Mouse (Mus musculus): ENCODE results near the gene Clcnka. TPM values are rescaled to one million over a fixed set of nuclear protein-coding genes. Genes with fewer than 3 reads are reported as not detected.

The Clcnka gene
- total RNA-seq, 2 experiments from 2014 or later = 1.2 to 1.8 TPM

- DNase-seq = no peak
- intact Hi-C loops (cut with DNase I; ENCODE audit: low total_unique reads) = loop anchor here (5.0 kb wide), 1 partner anchor 188 kb away; no protein-coding TSS in a partner anchor
Observed at GRCm38 (mm10) chr4:141389366-141390150, 9.0 kb downstream of the Clcnka start.

GRCm38 (mm10) chr4:141387933-141388332 lies 10.6 kb downstream of the Clcnka start:
- DNase-seq = no peak
- intact Hi-C loops (cut with DNase I; ENCODE audit: low total_unique reads) = loop anchor here (5.0 kb wide), 1 partner anchor 189 kb away; no protein-coding TSS in a partner anchor

- intact Hi-C loops (cut with DNase I; ENCODE audit: low total_unique reads) = loop anchor here (5.0 kb wide), 1 partner anchor 190 kb away; no protein-coding TSS in a partner anchor
- DNase-seq = peak; percentile 67
Observed at GRCm38 (mm10) chr4:141387093-141387784, 11.3 kb downstream of the Clcnka start.

DNA sequence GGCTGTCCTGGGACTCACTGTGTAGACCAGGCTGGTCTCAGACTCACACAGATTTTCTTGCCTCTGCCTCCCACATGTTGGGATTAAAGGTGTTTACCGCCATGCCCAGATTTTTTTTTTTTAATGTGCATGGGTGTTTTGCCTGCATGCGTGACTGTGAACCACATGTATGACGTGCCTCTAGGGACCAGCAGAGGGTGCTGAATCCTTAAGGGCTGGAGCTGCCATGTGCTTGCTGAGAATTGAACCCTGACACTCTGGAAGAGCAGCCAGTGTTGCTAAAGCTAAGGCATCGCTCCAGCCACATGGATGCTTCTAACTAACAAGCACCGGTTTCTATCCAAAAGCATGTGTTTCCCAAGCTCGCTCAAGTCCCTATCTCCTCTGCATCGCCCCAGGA lies 12.4 kb downstream of the Clcnka start:
- no peak for DNase-seq
- intact Hi-C loops (cut with DNase I; ENCODE audit: low total_unique reads) = loop anchor here (5.0 kb wide), 1 partner anchor 191 kb away; no protein-coding TSS in a partner anchor

DNA sequence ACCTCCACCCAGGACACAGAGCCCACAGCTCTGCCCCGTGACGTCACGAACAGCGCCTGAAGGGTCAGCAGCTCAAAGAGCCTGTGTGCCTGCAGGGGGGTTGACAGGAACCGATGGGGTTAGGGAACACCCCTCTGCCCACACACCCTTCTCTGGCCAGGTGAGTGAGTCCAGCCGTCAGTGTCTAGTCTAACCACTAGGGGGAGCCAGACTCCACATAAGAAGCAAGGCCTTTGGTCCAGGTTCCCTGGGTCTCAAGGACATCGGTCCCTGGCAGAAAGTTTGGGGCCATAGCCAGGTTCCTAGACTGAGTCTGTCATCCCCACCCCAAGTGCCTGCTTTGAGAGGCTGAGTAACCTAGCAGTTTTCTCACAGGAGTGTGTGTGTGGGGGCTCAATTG lies 13.2 kb downstream of the Clcnka start:
- DNase-seq = no peak

GRCm38 (mm10) chr4:141382406-141382805 lies 16.1 kb downstream of the Clcnka start:
- intact Hi-C loops (cut with DNase I; ENCODE audit: low total_unique reads) = no loop called here
- no peak for DNase-seq

More for the DNA sequence above, 13.2 kb downstream of the Clcnka start:
- intact Hi-C loops (cut with DNase I; ENCODE audit: low total_unique reads) = loop anchor here (5.0 kb wide), 1 partner anchor 192 kb away; no protein-coding TSS in a partner anchor

DNA sequence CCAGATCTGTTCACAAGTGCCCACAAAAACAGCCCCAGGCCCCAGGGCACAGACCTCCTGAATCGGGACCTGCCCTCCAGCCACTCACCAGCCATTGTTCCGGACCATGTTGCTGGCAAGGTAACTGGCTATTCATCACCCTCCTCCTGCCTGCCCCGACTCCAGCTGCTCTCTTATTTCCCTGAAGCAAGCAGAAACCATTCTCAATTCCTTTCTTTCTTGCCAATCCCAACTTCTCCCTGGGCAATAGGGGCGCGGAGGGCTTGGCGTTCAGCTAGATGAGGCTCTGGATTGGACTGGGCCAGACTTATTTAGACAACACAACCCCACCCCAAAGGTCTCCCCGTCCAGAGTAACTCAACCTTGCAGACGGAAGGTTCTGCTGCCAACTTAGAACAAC lies 18.9 kb downstream of the Clcnka start:
- intact Hi-C loops (cut with DNase I; ENCODE audit: low total_unique reads) = no loop called here
- no peak for DNase-seq

- intact Hi-C loops (cut with DNase I; ENCODE audit: low total_unique reads) = no loop called here
- no peak for DNase-seq
Observed at GRCm38 (mm10) chr4:141372426-141372825, 26.1 kb downstream of the Clcnka start.

- no peak for DNase-seq
- intact Hi-C loops (cut with DNase I; ENCODE audit: low total_unique reads) = loop anchor here (10.0 kb wide), 1 partner anchor 163 kb away; no protein-coding TSS in a partner anchor
Observed at GRCm38 (mm10) chr4:141367997-141368791, 30.3 kb downstream of the Clcnka start, which contains the start of gene Fam131c. Fam131c (plus strand) TSS chr4:141368220.

DNA sequence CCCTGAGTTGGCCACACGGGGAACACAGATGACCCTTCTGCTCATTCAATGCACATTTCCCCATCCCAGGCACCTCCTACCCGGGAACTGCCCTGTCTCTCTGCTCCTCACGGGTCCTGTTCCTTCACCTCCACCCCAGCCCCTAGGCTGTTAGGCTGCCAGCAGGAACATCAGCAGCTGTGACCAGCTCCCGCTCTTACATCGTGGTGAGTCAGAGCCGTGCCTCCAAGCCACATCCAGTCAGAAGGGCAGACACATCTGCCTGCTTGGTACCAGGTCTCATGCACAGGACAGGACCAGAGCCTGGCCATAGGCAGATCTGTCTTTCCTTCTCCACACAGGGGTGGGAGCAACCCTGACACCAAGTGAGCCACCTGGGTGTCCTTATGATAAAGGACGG lies 32.6 kb downstream of the Clcnka start:
- intact Hi-C loops (cut with DNase I; ENCODE audit: low total_unique reads) = loop anchor here (2.0 to 10.0 kb wide), 2 partner anchors 93 to 161 kb away; no protein-coding TSS in a partner anchor

DNA sequence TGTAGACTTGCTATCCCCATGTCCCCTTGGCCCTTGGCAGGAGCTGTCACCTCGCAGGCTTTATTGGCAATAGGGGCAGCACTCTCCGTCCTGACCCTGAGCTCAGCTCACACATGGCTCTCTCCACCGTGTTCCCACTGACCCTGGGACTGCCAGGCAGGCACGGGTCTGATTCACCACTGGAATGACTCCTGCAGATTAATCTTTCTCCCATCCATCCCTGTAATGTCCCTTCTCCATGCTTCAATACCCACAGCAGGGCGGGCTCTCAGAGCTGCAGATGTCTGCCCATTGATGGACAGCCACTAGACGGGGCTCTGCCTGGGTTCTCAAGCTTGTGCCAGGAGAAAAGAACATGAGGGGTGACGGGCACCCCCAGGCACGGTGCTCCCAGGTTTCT lies 33.4 kb downstream of the Clcnka start:
- DNase-seq = no peak
- intact Hi-C loops (cut with DNase I; ENCODE audit: low total_unique reads) = loop anchor here (2.0 to 10.0 kb wide), 2 partner anchors 92 to 160 kb away; no protein-coding TSS in a partner anchor

More for the DNA sequence above, 32.6 kb downstream of the Clcnka start:
- DNase-seq = no peak

DNA sequence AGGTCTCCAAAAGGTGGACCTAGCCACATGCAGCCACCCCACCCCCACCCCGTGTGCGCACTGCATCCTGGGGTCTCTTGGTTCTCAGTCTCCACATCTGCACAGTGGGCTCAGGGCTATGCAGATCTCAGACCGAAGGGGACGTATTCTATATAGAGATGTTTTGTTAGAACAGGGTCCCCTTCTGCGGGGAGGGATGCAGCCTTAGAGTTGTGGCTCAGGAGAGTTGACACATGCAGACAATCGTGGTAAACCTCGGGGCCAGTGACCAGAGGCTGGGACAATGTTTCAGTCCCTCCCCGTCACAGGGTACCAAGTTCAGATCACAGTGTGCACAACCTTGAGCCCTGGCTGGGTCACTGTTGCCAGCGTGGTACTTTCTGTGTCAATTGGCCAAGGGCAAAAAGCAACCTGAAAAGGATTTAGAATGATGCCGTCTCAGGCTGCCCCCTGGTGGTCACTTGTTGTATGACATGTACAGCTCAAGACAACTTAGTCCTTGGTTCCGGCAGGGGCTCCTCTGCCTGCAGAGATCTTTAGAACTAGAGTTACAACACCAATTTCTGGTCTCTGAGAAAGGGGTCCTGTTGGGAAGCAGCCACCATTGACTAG lies 35.5 kb downstream of the Clcnka start:
- intact Hi-C loops (cut with DNase I; ENCODE audit: low total_unique reads) = loop anchor here (10.0 kb wide), 1 partner anchor 158 kb away; no protein-coding TSS in a partner anchor

DNA sequence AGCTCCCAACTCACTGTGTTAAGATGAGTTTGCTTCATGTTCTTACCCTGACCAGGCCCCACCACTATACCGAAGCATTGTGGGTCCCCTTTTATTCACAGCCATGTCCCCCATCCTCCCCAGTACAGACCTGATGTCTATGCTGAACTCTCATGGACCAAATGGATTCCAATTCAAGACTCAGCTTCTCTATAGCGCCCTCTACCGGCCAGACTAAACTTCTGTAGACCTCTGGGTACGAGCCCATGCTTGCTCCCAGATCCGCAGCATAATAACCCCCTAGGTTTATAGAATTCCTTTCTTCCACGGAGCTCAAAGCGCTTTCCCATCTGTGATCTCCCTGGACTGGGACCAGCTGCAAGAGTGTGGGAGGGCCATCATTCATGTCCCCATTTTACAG lies 37.7 kb downstream of the Clcnka start:
- intact Hi-C loops (cut with DNase I; ENCODE audit: low total_unique reads) = loop anchor here (10.0 kb wide), 1 partner anchor 156 kb away; no protein-coding TSS in a partner anchor
- DNase-seq = no peak

More for the DNA sequence above, 35.5 kb downstream of the Clcnka start:
- DNase-seq = peak; percentile 79

DNA sequence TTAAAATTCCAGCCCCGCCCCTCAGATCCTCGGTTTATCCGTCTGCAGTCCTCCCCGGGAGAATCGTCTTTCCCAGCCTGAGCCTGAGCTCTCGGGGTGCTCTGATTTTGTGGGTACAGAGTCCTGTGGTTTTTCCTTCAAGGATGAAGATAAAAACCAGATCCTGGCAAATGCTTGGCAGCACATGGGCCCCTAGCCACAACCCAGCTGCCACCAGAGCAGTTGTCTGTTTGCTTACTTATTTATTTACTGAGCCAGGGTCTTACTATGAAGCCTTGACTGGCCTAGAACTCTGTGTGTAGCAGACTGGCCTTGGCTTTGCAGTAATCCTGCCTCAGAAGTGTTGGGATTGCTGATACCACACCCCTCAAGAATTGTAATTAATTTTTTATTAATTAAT lies 39.3 kb downstream of the Clcnka start:
- intact Hi-C loops (cut with DNase I; ENCODE audit: low total_unique reads) = no loop called here
- no peak for DNase-seq

DNA sequence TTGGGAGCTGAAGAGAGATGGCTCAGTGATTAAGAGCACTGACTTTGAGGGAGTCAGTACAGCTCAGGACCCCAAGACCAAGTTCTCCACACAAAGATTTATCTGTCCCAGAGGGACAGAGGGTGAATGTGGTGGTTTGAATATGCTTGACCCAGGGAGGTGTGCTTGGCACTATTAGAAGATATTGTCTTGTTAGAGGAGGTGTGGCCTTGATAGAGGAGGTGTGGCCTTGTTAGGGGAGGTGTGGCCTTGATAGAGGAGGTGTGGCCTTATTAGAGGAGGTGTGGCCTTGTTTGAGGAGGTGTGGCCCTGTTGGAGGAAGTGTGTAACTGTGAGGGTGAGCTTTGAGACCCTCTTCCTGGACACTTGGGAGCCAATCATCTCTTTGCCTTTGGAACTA lies 40.7 kb downstream of the Clcnka start:
- intact Hi-C loops (cut with DNase I; ENCODE audit: low total_unique reads) = no loop called here
- no peak for DNase-seq

GRCm38 (mm10) chr4:141353868-141354267 lies 44.7 kb downstream of the Clcnka start:
- DNase-seq = no peak
- intact Hi-C loops (cut with DNase I; ENCODE audit: low total_unique reads) = loop anchor here (5.0 kb wide), 1 partner anchor 42 kb away; no protein-coding TSS in a partner anchor

DNA sequence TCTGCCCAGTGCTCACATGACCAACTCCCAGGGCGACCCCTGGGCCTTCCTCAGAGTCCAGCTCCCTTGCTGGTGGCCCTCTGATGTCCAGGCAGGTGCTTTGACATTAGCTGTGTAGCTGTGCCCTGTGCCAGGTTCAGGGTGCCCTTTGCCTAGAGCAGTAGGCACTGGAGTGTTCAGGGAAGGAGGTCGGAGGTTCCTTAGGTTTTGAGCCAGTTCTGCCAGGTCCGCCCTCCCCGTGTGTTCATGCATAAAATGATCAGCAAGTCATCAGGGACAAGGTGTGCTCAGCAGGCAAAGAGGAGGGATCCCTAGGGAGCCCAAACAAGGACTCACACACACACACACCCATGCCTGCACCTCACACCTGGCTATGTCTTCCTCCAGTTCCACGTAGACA lies 45.5 kb downstream of the Clcnka start:
- DNase-seq = no peak
- intact Hi-C loops (cut with DNase I; ENCODE audit: low total_unique reads) = loop anchor here (5.0 kb wide), 1 partner anchor 41 kb away; no protein-coding TSS in a partner anchor

- no peak for DNase-seq
- intact Hi-C loops (cut with DNase I; ENCODE audit: low total_unique reads) = loop anchor here (5.0 kb wide), 1 partner anchor 40 kb away; no protein-coding TSS in a partner anchor
Observed at GRCm38 (mm10) chr4:141351972-141352371, 46.6 kb downstream of the Clcnka start.

GRCm38 (mm10) chr4:141350015-141350414 lies 48.5 kb downstream of the Clcnka start:
- no peak for DNase-seq
- intact Hi-C loops (cut with DNase I; ENCODE audit: low total_unique reads) = loop anchor here (5.0 kb wide), 1 partner anchor 38 kb away; no protein-coding TSS in a partner anchor
